Mouse (Mus musculus) limb, embryonic 11.5 days (tissue): Measurements from ENCODE around the gene Gpr160. TPM values are rescaled to one million over a fixed set of nuclear protein-coding genes. Genes with fewer than 3 reads are reported as not detected.

Experiments
- ATAC-seq: fragments of 200-750 bp; cut with Nextera tagmentation; 2 replicates; pipeline ENCODE4 v1.8.0; 2017; ENCODE audit warnings: low read depth; ENCODE audit not compliant: insufficient number of reproducible peaks, low FRiP score, low TSS enrichment
- DNase-seq: peaks from one replicate; pipeline ENCODE4 v3.0.0-alpha.2; 2015; ENCODE audit warnings: low spot score
- H3K27ac ChIP-seq: fragments of 300-500 bp; sonication (generic); replicated peaks from 2 replicates; pipeline ENCODE4 v1.5.1; 2014; ENCODE audit warnings: low read depth, mild to moderate bottlenecking, low read length
- H3K27me3 ChIP-seq: fragments of 300-500 bp; sonication (generic); 2 replicates; pipeline ENCODE4 v1.6.1; 2014; ENCODE audit warnings: mild to moderate bottlenecking, low read length, mixed read lengths; ENCODE audit not compliant: control insufficient read depth, insufficient read depth
- H3K36me3 ChIP-seq: fragments of 300-500 bp; sonication (generic); 2 replicates; pipeline ENCODE4 v1.6.1; 2014; ENCODE audit warnings: mild to moderate bottlenecking, low read length, moderate library complexity, mixed read lengths; ENCODE audit not compliant: control insufficient read depth, insufficient read depth
- H3K4me1 ChIP-seq: fragments of 300-500 bp; sonication (generic); 2 replicates; pipeline ENCODE4 v1.6.1; 2014; ENCODE audit warnings: low read length, mixed read lengths; ENCODE audit not compliant: control insufficient read depth, insufficient read depth
- H3K4me2 ChIP-seq: fragments of 300-500 bp; sonication (generic); 2 replicates; pipeline ENCODE4 v1.6.1; 2014; ENCODE audit warnings: low read depth, mild to moderate bottlenecking, moderate library complexity; ENCODE audit not compliant: severe bottlenecking
- H3K4me3 ChIP-seq: fragments of 300-500 bp; sonication (generic); 2 replicates; pipeline ENCODE4 v1.5.1; 2014; ENCODE audit warnings: low read depth, low read length
- H3K9ac ChIP-seq: fragments of 300-500 bp; sonication (generic); 2 replicates; pipeline ENCODE4 v1.6.1; 2014; ENCODE audit warnings: mild to moderate bottlenecking, low read length
- H3K9me3 ChIP-seq: fragments of 300-500 bp; sonication (generic); 2 replicates; pipeline ENCODE4 v1.6.1; 2016; ENCODE audit warnings: low read length; ENCODE audit not compliant: control insufficient read depth
- WGBS: fragments of 180-500 bp; shearing (Covaris S2); extraction: QIAGEN DNeasy Blood & Tissue Kit; methylation state at CpG from one replicate; pipeline ENCODE4 v1.1.7; 2014; 5-methylcytosine and 5-hydroxymethylcytosine counted together
- polyA plus RNA-seq: library from polyadenylated mRNA; unstranded; fragments of >200 nt; fragmentation: Nextera tagmentation; extraction: Ambion mirVana; gene quantifications from 2 replicates; pipeline ENCODE4 v1.2.1, GENCODE M21; 2014

Gene Gpr160
- polyA plus RNA-seq, 1 experiment from 2014 or later: 0.99 TPM

DNA sequence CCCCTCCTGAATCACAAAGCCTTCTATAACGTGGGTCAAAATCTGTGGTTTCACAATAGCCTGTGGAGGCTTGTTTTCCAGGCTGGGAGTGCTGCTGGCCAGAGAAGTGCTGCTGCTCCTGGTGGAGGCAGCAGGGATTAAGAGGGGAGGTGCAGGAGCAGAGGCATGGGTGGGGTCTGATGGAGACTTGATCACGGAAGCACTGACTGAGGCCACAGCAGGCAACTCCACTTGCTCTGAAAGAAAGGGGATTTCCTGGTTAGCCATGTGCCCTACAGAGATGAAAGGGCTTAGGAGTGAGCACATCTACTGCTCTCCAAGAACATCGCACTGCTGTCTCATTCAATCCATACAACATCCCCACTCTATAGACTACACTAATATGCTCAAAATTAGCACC lies 74.1 kb downstream of the Gpr160 start:
- no peaks in the 10 kb centered on the region for H3K27me3 ChIP-seq
- H3K36me3 ChIP-seq: peaks cover 5% of the 10 kb centered on the region
- ATAC-seq (no peak), DNase-seq (no peak)
- H3K27ac ChIP-seq: no peak overlapping the region
- no peak overlapping the region for H3K9ac ChIP-seq
- 67% methylated on average over 3 of the region's 3 CpGs for WGBS
- no peaks in the 10 kb centered on the region for H3K9me3 ChIP-seq
- H3K4me3 ChIP-seq: no peak overlapping the region
- no peaks in the 10 kb centered on the region for H3K4me1 ChIP-seq
- H3K4me2 ChIP-seq: no peak overlapping the region

DNA sequence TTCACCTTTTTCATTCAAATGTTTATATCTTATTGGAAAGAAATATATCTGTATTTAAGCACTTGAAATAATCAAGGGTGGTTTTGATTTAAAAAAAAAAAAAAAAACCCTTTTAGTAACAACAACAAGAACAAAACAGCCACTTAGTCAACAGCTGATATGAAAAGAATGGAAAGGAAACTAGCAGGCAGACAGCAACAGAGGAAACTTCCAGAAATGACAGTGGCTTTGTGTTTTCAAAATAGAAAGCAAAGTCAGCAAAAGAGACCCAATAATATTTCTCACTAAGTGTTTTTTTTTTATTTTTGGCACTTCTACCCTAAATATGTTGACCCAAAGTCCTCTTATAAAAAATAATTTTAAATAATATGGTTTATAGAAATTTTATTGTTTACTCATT lies 78.6 kb downstream of the Gpr160 start:
- no peak for ATAC-seq
- no peaks in the 10 kb centered on the region for H3K27me3 ChIP-seq
- DNase-seq: no peak
- no peak overlapping the region for H3K4me2 ChIP-seq
- H3K9ac ChIP-seq: no peak overlapping the region
- no peak overlapping the region for H3K4me3 ChIP-seq
- peaks cover 12% of the 10 kb centered on the region for H3K36me3 ChIP-seq
- no peaks in the 10 kb centered on the region for H3K9me3 ChIP-seq
- no peak overlapping the region for H3K27ac ChIP-seq
- H3K4me1 ChIP-seq: no peaks in the 10 kb centered on the region

Other genes starting within 250 kb of the Gpr160 start
- gene Lrriq4, start 211.4 kb upstream of the Gpr160 start, polyA plus RNA-seq: not detected in 2 replicates
- 2.1 and 2.6 TPM in 2 replicates for gene Lrrc34, start 208.1 kb upstream of the Gpr160 start, polyA plus RNA-seq
- 0.08 TPM in 1 of 2 replicates, not detected in the other for gene Lrrc31, start 156.1 kb upstream of the Gpr160 start, polyA plus RNA-seq
- gene Samd7, start 109.7 kb upstream of the Gpr160 start, polyA plus RNA-seq: not detected in 2 replicates
- 65.0 and 72.1 TPM in 2 replicates for gene Sec62, start 63.1 kb upstream of the Gpr160 start, polyA plus RNA-seq
- gene Phc3, start 113.5 kb downstream of the Gpr160 start, polyA plus RNA-seq: 4.6 and 5.1 TPM in 2 replicates
- gene Prkci, start 139.8 kb downstream of the Gpr160 start, polyA plus RNA-seq: 43.1 TPM in 2 replicates
- gene Skil, start 239.1 kb downstream of the Gpr160 start, polyA plus RNA-seq: 33.5 and 34.5 TPM in 2 replicates